Mouse (Mus musculus): ENCODE measurements around the gene Lamb2. TPM values are rescaled to one million over a fixed set of nuclear protein-coding genes. Genes with fewer than 3 reads are reported as not detected.

Lamb2 gene
- polyA plus RNA-seq, 1 experiment from 2014 or later, result 55.5 TPM

GRCm38 (mm10) chr9:108461675-108462074 lies 17.9 kb upstream of the Lamb2 start:
- H3K9ac ChIP-seq, result peak overlapping the region; percentile 94; the same call in 1 of the 2 replicates
- peak overlapping the region; percentile 76 for H3K4me2 ChIP-seq
- peak overlapping the region; percentile 87 for H3K4me3 ChIP-seq
- no peaks in the 10 kb centered on the region for H3K27me3 ChIP-seq
- WGBS, result 83% methylated on average over 5 of the region's 5 CpGs
- peaks cover 33% of the 10 kb centered on the region for H3K36me3 ChIP-seq
- H3K9me3 ChIP-seq (replicated peaks), result no peaks in the 10 kb centered on the region
- H3K27ac ChIP-seq, result peak overlapping the region; percentile 93
- H3K4me1 ChIP-seq (replicated peaks), result peaks cover 21% of the 10 kb centered on the region
- no peak for ATAC-seq (replicated peaks; ENCODE audit: insufficient number of reproducible peaks, insufficient read depth, low FRiP score, low read depth)

- WGBS, result 54% methylated on average over 10 of the region's 10 CpGs
Measured at GRCm38 (mm10) chr9:108462192-108462591, 17.3 kb upstream of the Lamb2 start.

GRCm38 (mm10) chr9:108463713-108464112 lies 15.8 kb upstream of the Lamb2 start:
- ATAC-seq (replicated peaks; ENCODE audit: insufficient number of reproducible peaks, insufficient read depth, low FRiP score, low read depth), result no peak
- Histone ChIP-seq H3K27me3 (no peaks in the 10 kb centered on the region), H3K4me2 (no peak overlapping the region), H3K4me3 (no peak overlapping the region), H3K9me3 (replicated peaks) (no peaks in the 10 kb centered on the region), H3K36me3 (peaks cover 33% of the 10 kb centered on the region), H3K9ac (no peak overlapping the region), H3K4me1 (replicated peaks) (peaks cover 21% of the 10 kb centered on the region), H3K27ac (no peak overlapping the region)
- 94% methylated on average over 9 of the region's 9 CpGs for WGBS

More at GRCm38 (mm10) chr9:108462192-108462591, 17.3 kb upstream of the Lamb2 start:
- Histone ChIP-seq H3K4me2 (peak overlapping the region; percentile 76), H3K9me3 (replicated peaks) (no peaks in the 10 kb centered on the region), H3K27ac (peak overlapping the region; percentile 93), H3K27me3 (no peaks in the 10 kb centered on the region), H3K36me3 (peaks cover 33% of the 10 kb centered on the region), H3K9ac (no peak overlapping the region), H3K4me3 (peak overlapping the region; percentile 87), H3K4me1 (replicated peaks) (peaks cover 21% of the 10 kb centered on the region)
- peak; percentile 29; the same call in 1 of the 2 replicates for ATAC-seq (replicated peaks; ENCODE audit: insufficient number of reproducible peaks, insufficient read depth, low FRiP score, low read depth)

- Histone ChIP-seq H3K4me1 (replicated peaks) (peaks cover 14% of the 10 kb centered on the region), H3K4me3 (no peak overlapping the region), H3K9ac (no peak overlapping the region), H3K4me2 (no peak overlapping the region), H3K9me3 (replicated peaks) (no peaks in the 10 kb centered on the region), H3K27ac (no peak overlapping the region), H3K36me3 (peaks cover 33% of the 10 kb centered on the region), H3K27me3 (no peaks in the 10 kb centered on the region)
- no peak for ATAC-seq (replicated peaks; ENCODE audit: insufficient number of reproducible peaks, insufficient read depth, low FRiP score, low read depth)
- 91% methylated on average over 2 of the region's 2 CpGs for WGBS
Measured at GRCm38 (mm10) chr9:108466219-108466618, 13.3 kb upstream of the Lamb2 start.

GRCm38 (mm10) chr9:108469430-108469829 lies 10.1 kb upstream of the Lamb2 start:
- no peak overlapping the region for H3K9ac ChIP-seq
- peaks cover 19% of the 10 kb centered on the region for H3K36me3 ChIP-seq
- no peak overlapping the region for H3K4me2 ChIP-seq
- no peak overlapping the region for H3K4me3 ChIP-seq
- no peak overlapping the region for H3K27ac ChIP-seq
- 71% methylated on average over 5 of the region's 5 CpGs for WGBS
- H3K27me3 ChIP-seq, result no peaks in the 10 kb centered on the region
- ATAC-seq (replicated peaks; ENCODE audit: insufficient number of reproducible peaks, insufficient read depth, low FRiP score, low read depth), result no peak
- no peaks in the 10 kb centered on the region for H3K4me1 ChIP-seq (replicated peaks)
- H3K9me3 ChIP-seq (replicated peaks), result no peaks in the 10 kb centered on the region

- H3K27ac ChIP-seq, result no peak overlapping the region
- no peak overlapping the region for H3K4me2 ChIP-seq
- no peaks in the 10 kb centered on the region for H3K4me1 ChIP-seq (replicated peaks)
- no peak overlapping the region for H3K4me3 ChIP-seq
- H3K27me3 ChIP-seq, result no peaks in the 10 kb centered on the region
- H3K9ac ChIP-seq, result no peak overlapping the region
- peaks cover 15% of the 10 kb centered on the region for H3K36me3 ChIP-seq
- WGBS, result 55% methylated on average over 4 of the region's 4 CpGs
- no peak for ATAC-seq (replicated peaks; ENCODE audit: insufficient number of reproducible peaks, insufficient read depth, low FRiP score, low read depth)
- no peaks in the 10 kb centered on the region for H3K9me3 ChIP-seq (replicated peaks)
Measured at GRCm38 (mm10) chr9:108469845-108470244, 9.7 kb upstream of the Lamb2 start.

- H3K36me3 ChIP-seq, result no peaks in the 10 kb centered on the region
- no peak for ATAC-seq (replicated peaks; ENCODE audit: insufficient number of reproducible peaks, insufficient read depth, low FRiP score, low read depth)
- no peak overlapping the region for H3K4me3 ChIP-seq
- no peak overlapping the region for H3K27ac ChIP-seq
- H3K4me1 ChIP-seq (replicated peaks), result peaks cover 7% of the 10 kb centered on the region
- no peaks in the 10 kb centered on the region for H3K27me3 ChIP-seq
- H3K9ac ChIP-seq, result no peak overlapping the region
- no peak overlapping the region for H3K4me2 ChIP-seq
- 69% methylated on average over 1 of the region's 1 CpGs for WGBS
- no peaks in the 10 kb centered on the region for H3K9me3 ChIP-seq (replicated peaks)
Measured at GRCm38 (mm10) chr9:108474528-108474927, 5.0 kb upstream of the Lamb2 start.

GRCm38 (mm10) chr9:108478638-108479156 lies 839 bp upstream of the Lamb2 start:
- H3K4me3 ChIP-seq, result peak overlapping the region; percentile 62
- peak overlapping the region; percentile 59 for H3K9ac ChIP-seq
- peak; percentile 71 for ATAC-seq (replicated peaks; ENCODE audit: insufficient number of reproducible peaks, insufficient read depth, low FRiP score, low read depth)
- peak overlapping the region; percentile 88 for H3K27ac ChIP-seq
- peaks cover 36% of the 10 kb centered on the region for H3K4me1 ChIP-seq (replicated peaks)
- H3K36me3 ChIP-seq, result peaks cover 20% of the 10 kb centered on the region
- no peaks in the 10 kb centered on the region for H3K27me3 ChIP-seq
- peak overlapping the region; percentile 92 for H3K4me2 ChIP-seq
- 1% methylated on average over 20 of the region's 20 CpGs for WGBS
- no peaks in the 10 kb centered on the region for H3K9me3 ChIP-seq (replicated peaks)

- no peaks in the 10 kb centered on the region for H3K9me3 ChIP-seq (replicated peaks)
- peak overlapping the region; percentile 73 for H3K4me3 ChIP-seq
- WGBS, result 36% methylated on average over 11 of the region's 11 CpGs
- 0 out of 2 replicates have a peak, but pooled peaks have one; percentile 5 for ATAC-seq (replicated peaks; ENCODE audit: insufficient number of reproducible peaks, insufficient read depth, low FRiP score, low read depth)
- H3K4me1 ChIP-seq (replicated peaks), result peaks cover 36% of the 10 kb centered on the region
- peak overlapping the region; percentile 88 for H3K27ac ChIP-seq
- peaks cover 25% of the 10 kb centered on the region for H3K36me3 ChIP-seq
- peak overlapping the region; percentile 59; the same call in 1 of the 2 replicates for H3K9ac ChIP-seq
- H3K4me2 ChIP-seq, result peak overlapping the region; percentile 92
- H3K27me3 ChIP-seq, result no peaks in the 10 kb centered on the region
Measured at GRCm38 (mm10) chr9:108479241-108479640, 295 bp upstream of the Lamb2 start.

- Histone ChIP-seq H3K4me3 (peak overlapping the region; percentile 73), H3K4me1 (replicated peaks) (peaks cover 36% of the 10 kb centered on the region), H3K4me2 (peak overlapping the region; percentile 92), H3K27ac (peak overlapping the region; percentile 88), H3K27me3 (no peaks in the 10 kb centered on the region), H3K9me3 (replicated peaks) (no peaks in the 10 kb centered on the region), H3K9ac (peak overlapping the region; percentile 78), H3K36me3 (peaks cover 41% of the 10 kb centered on the region)
- ATAC-seq (replicated peaks; ENCODE audit: insufficient number of reproducible peaks, insufficient read depth, low FRiP score, low read depth), result no peak
- 82% methylated on average over 28 of the region's 28 CpGs for WGBS
Measured at GRCm38 (mm10) chr9:108480813-108481519, 1.4 kb downstream of the Lamb2 start.

- Histone ChIP-seq H3K27me3 (no peaks in the 10 kb centered on the region), H3K36me3 (peaks cover 48% of the 10 kb centered on the region), H3K4me2 (peak overlapping the region; percentile 92), H3K4me1 (replicated peaks) (peaks cover 36% of the 10 kb centered on the region), H3K9me3 (replicated peaks) (no peaks in the 10 kb centered on the region), H3K9ac (no peak overlapping the region), H3K27ac (peak overlapping the region; percentile 88), H3K4me3 (peak overlapping the region; percentile 73)
- ATAC-seq (replicated peaks; ENCODE audit: insufficient number of reproducible peaks, insufficient read depth, low FRiP score, low read depth), result no peak
- WGBS, result 79% methylated on average over 19 of the region's 19 CpGs
Measured at GRCm38 (mm10) chr9:108481520-108482210, 2.1 kb downstream of the Lamb2 start.

All from heart, embryonic 15.5 days (tissue).